Mouse (Mus musculus) cortical plate, adult 2 months (tissue): ENCODE measurements around the gene Cyp2t4.

Experiments used
- CTCF ChIP-seq: fragments of 200-500 bp; IDR thresholded peaks from 2 replicates; pipeline ENCODE4 v1.5.1; 2011; ENCODE audit warnings: mild to moderate bottlenecking, control low read depth, low read length; ENCODE audit not compliant: insufficient read depth; ENCODE audit errors: extremely low read depth
- POLR2A ChIP-seq: fragments of 200-500 bp; IDR thresholded peaks from 2 replicates; pipeline ENCODE4 v1.6.1; 2011; ENCODE audit warnings: mild to moderate bottlenecking, low read length, control low read depth; ENCODE audit not compliant: insufficient read depth; ENCODE audit errors: extremely low read depth

- no peak for TF ChIP-seq POLR2A
- no peak for TF ChIP-seq CTCF
Observed at GRCm38 (mm10) chr7:27124969-27125368, 28.5 kb upstream of the Cyp2t4 start.
